In the genomic region with DNA sequence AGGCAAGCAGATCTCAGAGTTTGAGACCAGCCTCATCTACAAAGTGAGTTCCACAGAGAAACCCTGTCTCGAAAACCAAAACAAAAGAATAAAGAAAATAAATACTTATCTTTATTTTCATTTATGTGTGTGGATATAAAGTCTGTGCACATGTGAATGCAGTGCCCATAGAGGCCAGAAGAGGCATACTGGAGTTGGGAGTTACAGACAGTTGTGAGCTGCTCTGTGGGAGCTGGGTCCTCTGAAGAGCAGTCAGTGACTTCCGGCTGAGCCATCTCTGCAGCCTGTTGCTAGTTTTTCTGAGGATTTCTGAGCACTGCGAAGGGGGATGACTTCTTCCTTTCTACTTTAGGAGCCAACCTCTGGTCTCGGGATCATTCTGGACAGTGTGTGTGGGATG, we compare ENCODE assay signal across 1 mouse cellular context.
TF ChIP-seq lines count a peak whose summit lies in the region.

No protein-coding gene starts in this region.

TF ChIP-seq in CH12.LX, 34 proteins besides CTCF, POLR2A, EP300 and RAD21 (continued from another document):
- no peak for TF ChIP-seq MAX (IDR thresholded peaks at IDR 0.05; ENCODE audit: low read length)
- TF ChIP-seq USF1 (IDR thresholded peaks at IDR 0.05; ENCODE audit: low read depth, low read length) = no peak
- no peak for TF ChIP-seq CHD1 (IDR thresholded peaks at IDR 0.05; ENCODE audit: low read depth, low read length)
- TF ChIP-seq IRF4 (IDR thresholded peaks at IDR 0.05; ENCODE audit: low read depth, low read length) = no peak
- TF ChIP-seq ELF1 (IDR thresholded peaks at IDR 0.05; ENCODE audit: low read depth, low read length) = no peak
- TF ChIP-seq E2F4 (IDR thresholded peaks at IDR 0.05; ENCODE audit: insufficient replicate concordance, low read depth, low read length) = no peak
- no peak for TF ChIP-seq MYC (IDR thresholded peaks at IDR 0.05; ENCODE audit: low read depth, low read length)
- TF ChIP-seq CHD2 (IDR thresholded peaks at IDR 0.05; ENCODE audit: low read length) = no peak
- TF ChIP-seq JUN (IDR thresholded peaks at IDR 0.05; ENCODE audit: insufficient read depth, low read depth, low read length) = no peak
- no peak for TF ChIP-seq UBTF (IDR thresholded peaks at IDR 0.05; ENCODE audit: low read depth, low read length)
- no peak for TF ChIP-seq TBP (conservative IDR thresholded peaks at IDR 0.05; ENCODE audit: low read depth, low read length)
- no peak for TF ChIP-seq ZMIZ1 (IDR thresholded peaks at IDR 0.05; ENCODE audit: low read depth, low read length)
- TF ChIP-seq RCOR1 (conservative IDR thresholded peaks at IDR 0.05; ENCODE audit: low read depth, low read length) = no peak
- TF ChIP-seq MAZ (IDR thresholded peaks at IDR 0.05; ENCODE audit: low read depth, low read length) = no peak
- TF ChIP-seq SMC3 (IDR thresholded peaks at IDR 0.05; ENCODE audit: low read depth, low read length) = no peak
- TF ChIP-seq TCF12 (IDR thresholded peaks at IDR 0.05; ENCODE audit: low read depth, low read length) = no peak
- TF ChIP-seq POLR2AphosphoS2 (IDR thresholded peaks at IDR 0.05; ENCODE audit: low read depth, low read length) = no peak
- no peak for TF ChIP-seq MEF2A (IDR thresholded peaks at IDR 0.05; ENCODE audit: borderline replicate concordance, low read depth, low read length)
- TF ChIP-seq USF2 (conservative IDR thresholded peaks at IDR 0.05; ENCODE audit: low read depth, low read length) = no peak
